Comparison of ENCODE assay signal across 8 mouse cellular contexts in the genomic region with DNA sequence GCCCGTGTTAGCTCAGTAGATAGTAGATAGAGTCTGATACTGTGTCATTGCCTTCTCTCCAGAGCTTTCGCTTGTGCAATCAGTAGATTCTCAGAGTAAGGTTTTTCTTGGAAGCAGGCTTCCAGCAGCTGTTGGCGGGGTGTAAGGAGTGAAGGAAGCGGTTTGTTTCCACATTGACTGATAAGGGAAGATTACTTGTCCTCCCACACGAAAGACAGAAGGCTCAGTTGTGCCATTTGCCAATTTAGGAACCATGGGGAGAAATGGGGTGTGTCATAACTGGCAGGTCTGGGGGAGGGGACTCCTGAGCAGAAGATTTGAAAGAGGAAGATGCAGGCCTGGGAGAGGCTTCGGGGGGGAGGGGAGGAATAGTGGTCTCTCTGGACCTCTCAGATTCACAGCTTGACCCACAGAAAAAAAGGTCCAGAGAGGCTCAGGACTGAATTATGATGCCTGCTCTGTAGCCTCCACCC. TPM values are rescaled to one million over a fixed set of nuclear protein-coding genes. Genes with fewer than 3 reads are reported as not detected.
DNase-seq lines count a peak whose midpoint lies in the region; ATAC-seq and TF ChIP-seq lines count a peak whose summit lies in the region.

No protein-coding gene starts in this region.

- no peaks in the 10 kb centered on the region for H3K36me3 ChIP-seq in heart, postnatal 0 days (replicated peaks; ENCODE audit: control insufficient read depth, insufficient read depth, low read length)
- H3K36me3 ChIP-seq in liver, embryonic 13.5 days, result no peaks in the 10 kb centered on the region
- H3K36me3 ChIP-seq in midbrain, embryonic 16.5 days (ENCODE audit: control insufficient read depth, insufficient read depth, low read length), result peaks cover 2% of the 10 kb centered on the region; the same call in 1 of the 2 replicates

- peak; percentile 30 for DNase-seq in gastrocnemius, adult 18-20 months (ENCODE audit: low spot score)
- DNase-seq in gastrocnemius, postnatal 10 days, result no peak
- DNase-seq in heart, postnatal 0 days (ENCODE audit: low spot score), result peak; percentile 72
- peak; percentile 22 for DNase-seq in liver, embryonic 13.5 days
- peak; percentile 16 for DNase-seq in right cerebral cortex, postnatal 14 days
- no peak for DNase-seq in cerebellum, adult 11-12 months

- WGBS in heart, postnatal 0 days, result 21% methylated on average over 6 of the region's 6 CpGs
- 6% methylated on average over 6 of the region's 6 CpGs for WGBS in liver, embryonic 13.5 days (ENCODE audit: insufficient replicate concordance)
- 73% methylated on average over 6 of the region's 6 CpGs for WGBS in midbrain, embryonic 16.5 days

- no peak for TF ChIP-seq EP300 in heart, postnatal 0 days (IDR thresholded peaks at IDR 0.05; ENCODE audit: low read depth)

- no peaks in the 10 kb centered on the region for H3K9me3 ChIP-seq in heart, postnatal 0 days (replicated peaks; ENCODE audit: control insufficient read depth, low read length)
- H3K9me3 ChIP-seq in liver, embryonic 13.5 days (replicated peaks), result no peaks in the 10 kb centered on the region
- H3K9me3 ChIP-seq in midbrain, embryonic 16.5 days (replicated peaks; ENCODE audit: control insufficient read depth, low read length, poor library complexity, severe bottlenecking), result no peaks in the 10 kb centered on the region

- H3K27me3 ChIP-seq in heart, postnatal 0 days (ENCODE audit: control insufficient read depth, insufficient read depth, low read length), result no peaks in the 10 kb centered on the region
- H3K27me3 ChIP-seq in liver, embryonic 13.5 days, result no peaks in the 10 kb centered on the region
- no peaks in the 10 kb centered on the region for H3K27me3 ChIP-seq in midbrain, embryonic 16.5 days (ENCODE audit: control insufficient read depth, insufficient read depth, low read depth, low read length)

- no peak overlapping the region for H3K4me3 ChIP-seq in brown adipose tissue, adult 24 weeks (ENCODE audit: insufficient read depth, low read depth, low read length)
- no peak overlapping the region for H3K4me3 ChIP-seq in heart, postnatal 0 days (ENCODE audit: low read depth, low read length)
- no peak overlapping the region for H3K4me3 ChIP-seq in liver, embryonic 13.5 days (replicated peaks)
- H3K4me3 ChIP-seq in midbrain, embryonic 16.5 days (ENCODE audit: low read depth, low read length), result no peak overlapping the region

- H3K4me2 ChIP-seq in heart, postnatal 0 days (ENCODE audit: low read depth, low read length), result peak overlapping the region; percentile 27; the same call in 1 of the 2 replicates
- H3K4me2 ChIP-seq in liver, embryonic 13.5 days, result peak overlapping the region; percentile 33
- no peak overlapping the region for H3K4me2 ChIP-seq in midbrain, embryonic 16.5 days (ENCODE audit: low read length)

- peak overlapping the region; percentile 44; the same call in 1 of the 2 replicates for H3K27ac ChIP-seq in brown adipose tissue, adult 24 weeks (replicated peaks; ENCODE audit: low read depth, low read length)
- peak overlapping the region; percentile 57 for H3K27ac ChIP-seq in heart, postnatal 0 days (ENCODE audit: low read depth)
- H3K27ac ChIP-seq in liver, embryonic 13.5 days, result peak overlapping the region; percentile 60
- H3K27ac ChIP-seq in midbrain, embryonic 16.5 days (ENCODE audit: low read length), result no peak overlapping the region

- H3K9ac ChIP-seq in heart, postnatal 0 days (replicated peaks; ENCODE audit: low read depth, low read length), result no peak overlapping the region
- H3K9ac ChIP-seq in liver, embryonic 13.5 days, result no peak overlapping the region
- H3K9ac ChIP-seq in midbrain, embryonic 16.5 days (ENCODE audit: low read depth, low read length), result no peak overlapping the region

- peak; percentile 72 for ATAC-seq in heart, postnatal 0 days (ENCODE audit: insufficient read depth, low read depth)
- peak; percentile 65 for ATAC-seq in liver, embryonic 13.5 days (ENCODE audit: low read depth)
- ATAC-seq in midbrain, embryonic 16.5 days, result no peak

- H3K4me1 ChIP-seq in brown adipose tissue, adult 24 weeks (ENCODE audit: control insufficient read depth, insufficient read depth, insufficient read length, low read length), result no peaks in the 10 kb centered on the region
- H3K4me1 ChIP-seq in heart, postnatal 0 days (ENCODE audit: control insufficient read depth, insufficient read depth), result peaks cover 5% of the 10 kb centered on the region; the same call in 1 of the 2 replicates
- H3K4me1 ChIP-seq in liver, embryonic 13.5 days (replicated peaks), result peaks cover 16% of the 10 kb centered on the region
- no peaks in the 10 kb centered on the region for H3K4me1 ChIP-seq in midbrain, embryonic 16.5 days (ENCODE audit: control insufficient read depth, insufficient read depth, low read length)

- TF ChIP-seq CTCF in heart, postnatal 0 days (IDR thresholded peaks at IDR 0.05; ENCODE audit: low read depth), result no peak

RNA-seq across cellular contexts. Expression of a gene that starts 11.6 kb away (rescaled TPM):
- 10 to 100 TPM; 64.7 to 64.8 TPM for total RNA-seq in gastrocnemius, adult 18-20 months (2021)
- 10 to 100 TPM; 65.9 to 66.4 TPM for total RNA-seq in gastrocnemius, postnatal 10 days (2021)
- polyA plus RNA-seq in brown adipose tissue, adult 24 weeks (2012; ENCODE audit: insufficient read depth, insufficient read length, missing spikeins), result 42.6 and 48.3 TPM in 2 replicates
- total RNA-seq in heart, postnatal 0 days (2014; rRNA removed; ENCODE audit: low replicate concordance), result 214 and 265 TPM in 2 replicates
- polyA plus RNA-seq in heart, postnatal 0 days (2015; fragmentation: Nextera tagmentation; extraction: Ambion mirVana), result 82.3 and 90.2 TPM in 2 replicates
- 34.4 and 34.6 TPM in 2 replicates for polyA plus RNA-seq in liver, embryonic 13.5 days (2015; fragmentation: Nextera tagmentation; extraction: Ambion mirVana)
- polyA plus RNA-seq in midbrain, embryonic 16.5 days (2015; fragmentation: Nextera tagmentation; extraction: Ambion mirVana), result 79.3 and 82.1 TPM in 2 replicates

RNA-seq across cellular contexts. Expression of a gene that starts 12.1 kb away (rescaled TPM):
- 1 to 10 TPM in 1 of 2 experiments, under 1 TPM in 1; 0.89 to 1.0 TPM for total RNA-seq in gastrocnemius, adult 18-20 months (2021)
- 1 to 10 TPM; 1.5 to 1.7 TPM for total RNA-seq in gastrocnemius, postnatal 10 days (2021)
- 1.5 and 2.0 TPM in 2 replicates for polyA plus RNA-seq in brown adipose tissue, adult 24 weeks (2012; ENCODE audit: insufficient read depth, insufficient read length, missing spikeins)
- total RNA-seq in heart, postnatal 0 days (2014; rRNA removed; ENCODE audit: low replicate concordance), result 0.12 and 1.1 TPM in 2 replicates
- 3.3 and 3.7 TPM in 2 replicates for polyA plus RNA-seq in heart, postnatal 0 days (2015; fragmentation: Nextera tagmentation; extraction: Ambion mirVana)
- 1.1 and 1.7 TPM in 2 replicates for polyA plus RNA-seq in liver, embryonic 13.5 days (2015; fragmentation: Nextera tagmentation; extraction: Ambion mirVana)
- polyA plus RNA-seq in midbrain, embryonic 16.5 days (2015; fragmentation: Nextera tagmentation; extraction: Ambion mirVana), result 5.9 and 7.0 TPM in 2 replicates

Comparison
In these comparisons a context has a peak if more than half of its experiments do, and no peak if none do; other contexts are left out.
1. DNase-seq: peak in gastrocnemius, adult 18-20 months (single experiment), heart, postnatal 0 days (single experiment), liver, embryonic 13.5 days (single experiment) and right cerebral cortex, postnatal 14 days (single experiment); none in gastrocnemius, postnatal 10 days (single experiment) and cerebellum, adult 11-12 months (single experiment).